Mouse (Mus musculus) spleen, embryonic (tissue): ENCODE data around the gene Slc36a2.

Source experiments
- CTCF ChIA-PET: fragments of 350-600 bp; sonication (Branson Sonifier 250); formaldehyde crosslinking; loops from one replicate; lab custom pipeline; 2022; lab: Charles Lee

Gene Slc36a2

DNA sequence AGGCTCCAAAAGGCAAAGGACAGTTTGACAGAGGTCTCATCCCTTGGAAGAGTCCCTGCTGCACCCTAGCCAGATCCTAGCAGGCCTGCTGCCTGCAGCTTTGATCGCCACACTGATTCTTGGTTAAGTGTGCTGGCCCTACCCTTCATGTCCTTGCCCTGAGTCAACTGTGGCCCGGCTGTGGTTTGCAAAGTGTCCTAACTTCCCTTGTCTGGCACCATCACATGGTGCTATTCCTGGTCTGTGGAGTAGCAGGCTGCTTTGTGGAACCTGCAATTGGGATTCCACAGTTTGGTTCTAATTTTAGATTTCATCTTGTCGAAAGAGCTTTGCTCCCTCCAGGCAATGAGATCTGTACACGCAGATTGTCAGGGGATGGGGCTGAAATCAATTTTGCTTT is 2.4 kb upstream of the Slc36a2 start:
- CTCF ChIA-PET = no interaction called here

GRCm38 (mm10) chr11:55184246-55184645 is 631 bp downstream of the Slc36a2 start:
- CTCF ChIA-PET = no interaction called here

- CTCF ChIA-PET = no interaction called here
Measured at GRCm38 (mm10) chr11:55183124-55183523, 1.8 kb downstream of the Slc36a2 start.

GRCm38 (mm10) chr11:55179856-55180255 is 5.0 kb downstream of the Slc36a2 start:
- CTCF ChIA-PET = interaction anchor here (0.7 kb wide), 1 partner anchor 12 kb away, joined by 3 read pairs; no protein-coding TSS in a partner anchor

DNA sequence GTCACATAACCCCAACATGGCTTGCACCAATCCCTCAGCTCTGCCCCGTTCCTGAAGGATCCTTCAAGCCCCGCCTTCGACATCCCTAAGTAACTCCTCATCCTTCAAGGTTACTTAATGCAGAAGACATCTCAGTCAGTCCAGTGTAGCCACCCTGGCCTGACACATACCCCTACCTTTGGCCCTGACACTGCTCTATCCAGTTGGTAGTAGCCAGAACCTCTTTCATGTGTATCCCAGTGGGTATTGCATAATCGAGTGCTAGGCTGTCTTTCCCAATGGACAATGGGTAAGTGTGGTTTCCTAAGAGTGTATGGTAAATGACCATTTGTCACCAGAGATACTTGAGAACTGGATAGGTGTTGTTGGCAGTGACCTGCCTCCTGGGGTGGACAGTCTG is 6.0 kb downstream of the Slc36a2 start:
- CTCF ChIA-PET = no interaction called here

GRCm38 (mm10) chr11:55170501-55170900 is 14.4 kb downstream of the Slc36a2 start:
- CTCF ChIA-PET = no interaction called here

- CTCF ChIA-PET = no interaction called here
Measured at GRCm38 (mm10) chr11:55168914-55169313, 16.0 kb downstream of the Slc36a2 start.

GRCm38 (mm10) chr11:55168504-55168903 is 16.4 kb downstream of the Slc36a2 start:
- CTCF ChIA-PET = no interaction called here

DNA sequence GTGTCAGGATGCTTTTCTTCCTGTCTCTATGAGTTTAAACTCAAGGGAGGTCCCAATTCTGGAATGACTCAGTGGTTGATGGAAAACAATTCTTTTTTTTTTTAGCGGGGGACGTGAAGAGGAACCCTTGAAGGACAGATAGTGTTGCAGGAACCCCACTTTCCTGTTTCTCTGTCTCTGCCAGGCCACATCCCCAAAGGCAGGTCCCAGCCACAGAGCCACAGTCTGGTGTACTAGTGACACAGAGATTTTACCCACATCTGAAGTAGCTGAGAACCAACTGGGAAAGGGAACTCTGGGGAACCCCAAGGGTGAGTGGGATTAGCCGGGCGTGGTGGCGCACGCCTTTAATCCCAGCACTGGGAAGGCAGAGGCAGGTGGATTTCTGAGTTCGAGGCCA is 19.1 kb downstream of the Slc36a2 start:
- CTCF ChIA-PET = no interaction called here

DNA sequence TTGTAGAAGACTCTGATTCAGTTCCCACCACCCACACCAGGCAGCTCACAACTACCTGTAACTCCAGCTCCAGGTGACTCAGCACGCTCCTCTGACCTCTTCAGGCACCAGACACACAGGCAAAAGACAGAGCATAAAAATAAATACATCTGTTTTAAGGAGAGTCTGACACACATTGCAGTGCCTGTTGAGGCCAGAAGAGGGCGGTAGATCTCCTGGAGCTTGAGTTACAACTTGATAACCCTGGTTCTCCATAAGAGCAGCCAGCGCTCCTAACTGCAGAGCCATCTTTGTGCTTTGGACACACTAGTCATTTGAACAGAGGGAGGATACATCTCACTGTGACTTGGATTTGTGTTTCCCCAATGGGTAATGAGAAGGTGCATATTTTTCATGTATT is 20.2 kb downstream of the Slc36a2 start:
- CTCF ChIA-PET = no interaction called here

GRCm38 (mm10) chr11:55162670-55163069 is 22.2 kb downstream of the Slc36a2 start:
- CTCF ChIA-PET = interaction anchor here (0.7 kb wide), 1 partner anchor 41 kb away, joined by 3 read pairs; no protein-coding TSS in a partner anchor

DNA sequence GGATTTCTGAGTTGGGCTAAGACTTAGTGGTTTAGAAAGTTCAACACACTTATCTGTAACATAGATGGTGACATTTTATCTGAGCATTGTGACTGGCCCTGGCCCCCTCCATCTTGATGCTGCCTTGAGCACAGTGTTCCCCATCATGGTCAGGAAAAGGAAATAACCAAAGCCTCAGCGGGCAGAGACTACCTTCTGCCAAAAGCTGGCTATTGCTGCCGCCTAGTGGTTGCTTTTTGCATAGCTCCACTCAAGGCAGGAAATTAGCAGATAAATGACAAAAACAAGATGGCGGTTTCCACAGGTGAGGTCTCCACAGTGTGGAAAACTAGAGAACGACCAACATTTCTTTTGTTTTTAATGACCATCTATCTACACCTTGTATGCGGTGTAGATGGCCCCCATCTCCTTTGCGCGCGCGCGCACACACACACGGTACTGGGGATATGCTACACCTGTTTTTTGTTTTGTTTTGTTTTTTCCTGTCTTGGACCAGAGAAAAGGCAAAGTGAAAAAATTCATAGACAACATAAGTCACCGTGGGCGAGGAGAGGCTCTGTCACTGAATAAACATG is 26.0 kb downstream of the Slc36a2 start:
- CTCF ChIA-PET = interaction anchor here (1.0 to 1.4 kb wide), 3 partner anchors 38 to 146 kb away, joined by 3 read pairs; no protein-coding TSS in a partner anchor

- CTCF ChIA-PET = interaction anchor here (0.7 to 1.0 kb wide), 2 partner anchors 23 to 196 kb away, joined by 3 to 8 read pairs; no protein-coding TSS in a partner anchor
Measured at GRCm38 (mm10) chr11:55155070-55155421, 29.8 kb downstream of the Slc36a2 start.

GRCm38 (mm10) chr11:55154398-55155069 is 30.3 kb downstream of the Slc36a2 start:
- CTCF ChIA-PET = interaction anchor here (0.6 to 0.7 kb wide), 3 partner anchors 107 to 1002 kb away, joined by 3 to 8 read pairs (median 4); no protein-coding TSS in a partner anchor

DNA sequence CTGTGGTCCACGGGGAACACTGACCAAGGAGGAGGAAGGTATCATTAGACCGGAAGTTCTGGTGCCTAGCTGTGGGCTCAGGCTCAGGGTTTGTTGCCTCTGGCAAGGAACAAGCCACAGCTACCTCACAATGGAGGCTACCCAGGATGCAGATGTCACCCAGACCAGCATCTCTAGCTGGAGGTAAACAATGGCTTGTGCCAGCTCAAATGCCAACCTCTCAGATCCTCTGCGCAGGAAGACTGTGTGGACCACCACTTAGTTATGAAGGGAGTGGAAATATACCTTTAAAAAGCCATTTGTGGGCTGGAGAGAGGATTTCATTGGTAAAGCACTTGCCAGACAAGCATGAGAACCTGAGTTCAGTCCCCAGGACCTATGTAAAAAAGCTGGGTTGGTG is 33.3 kb downstream of the Slc36a2 start, which contains the start of gene Slc36a3:
Gene Slc36a3 (minus strand): TSS at position 101 of the 400 bp plus-strand sequence.
- CTCF ChIA-PET = no interaction called here

- CTCF ChIA-PET = interaction anchor here (0.7 kb wide), 1 partner anchor 76 kb away, joined by 4 read pairs; no protein-coding TSS in a partner anchor
Measured at GRCm38 (mm10) chr11:55148461-55148860, 36.4 kb downstream of the Slc36a2 start.

DNA sequence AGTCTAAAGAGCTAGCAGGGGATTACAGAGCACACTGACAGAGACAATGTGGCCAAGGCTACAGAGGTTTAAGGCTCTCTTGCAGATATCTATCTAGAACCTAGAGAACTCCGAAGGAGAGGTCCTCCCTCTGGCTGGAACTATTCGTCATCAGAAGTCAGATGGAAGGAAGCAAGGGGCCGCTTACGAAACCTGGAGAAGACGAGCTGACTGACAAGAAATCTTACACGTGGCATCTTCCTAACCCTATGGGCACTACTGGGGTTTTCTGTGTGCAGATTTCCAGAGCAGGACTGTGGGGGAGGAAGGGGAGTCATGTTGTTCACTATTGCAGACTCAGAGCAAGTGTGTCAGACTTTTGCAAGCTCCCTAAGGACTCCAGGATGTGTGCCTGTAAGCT is 37.5 kb downstream of the Slc36a2 start:
- CTCF ChIA-PET = no interaction called here

DNA sequence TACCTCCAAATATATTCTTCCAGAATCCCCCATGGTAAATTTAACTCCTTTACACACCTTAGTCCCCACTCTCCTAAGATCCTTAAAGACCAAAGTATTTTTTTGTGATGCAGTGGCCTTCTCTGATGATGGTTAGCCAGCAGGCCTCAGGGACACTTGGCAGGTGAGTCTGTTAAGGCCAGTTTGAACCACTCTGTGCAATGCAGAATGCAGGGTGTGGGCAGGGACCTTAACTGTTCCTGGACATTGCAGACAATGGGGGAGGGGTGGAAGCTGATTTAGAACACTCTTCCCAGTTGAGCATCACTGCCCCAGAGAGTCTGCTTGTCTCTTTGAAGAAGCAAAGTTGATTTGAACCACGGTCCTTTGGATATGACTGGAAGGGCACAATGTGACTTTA is 38.0 kb downstream of the Slc36a2 start:
- CTCF ChIA-PET = no interaction called here

- CTCF ChIA-PET = interaction anchor here (0.6 kb wide), 1 partner anchor 405 kb away, joined by 3 read pairs; no protein-coding TSS in a partner anchor
Measured at GRCm38 (mm10) chr11:55144011-55144410, 40.9 kb downstream of the Slc36a2 start.

- CTCF ChIA-PET = interaction anchor here (0.6 kb wide), 1 partner anchor 417 kb away, joined by 5 read pairs; no protein-coding TSS in a partner anchor
Measured at GRCm38 (mm10) chr11:55141502-55141901, 43.4 kb downstream of the Slc36a2 start.

DNA sequence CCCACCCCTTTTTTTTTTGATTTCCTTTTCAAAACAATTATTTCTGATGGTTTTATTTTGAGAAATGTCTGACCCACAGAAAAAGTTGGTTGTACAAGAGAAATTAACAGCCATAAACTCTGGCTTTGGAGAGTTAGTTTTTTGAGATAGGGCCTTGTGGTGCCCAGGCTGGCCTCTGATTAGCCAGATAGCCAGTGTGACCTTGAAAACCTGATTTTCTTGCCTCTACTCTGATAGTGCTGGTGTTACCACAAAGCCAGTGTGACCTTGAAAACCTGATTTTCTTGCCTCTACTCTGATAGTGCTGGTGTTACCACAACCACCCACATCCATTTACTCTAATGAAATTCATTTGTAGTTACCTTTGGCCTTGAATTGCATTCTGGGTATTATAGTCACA is 47.2 kb downstream of the Slc36a2 start:
- CTCF ChIA-PET = interaction anchor here (0.6 kb wide), 1 partner anchor 16 kb away, joined by 5 read pairs; no protein-coding TSS in a partner anchor

- CTCF ChIA-PET = no interaction called here
Measured at GRCm38 (mm10) chr11:55136770-55137547, 47.9 kb downstream of the Slc36a2 start.
